Mouse (Mus musculus): ENCODE results near the gene Zfp143. TPM values are rescaled to one million over a fixed set of nuclear protein-coding genes. Genes with fewer than 3 reads are reported as not detected.
A peak's percentile ranks its signal among the peaks of the same experiment; 100 is the strongest.

Gene Zfp143
- total and polyA plus RNA-seq, 3 experiments = 13.9 to 15.7 TPM; not detected in 1

- TF ChIP-seq TCF12 (IDR thresholded peaks at IDR 0.05; ENCODE audit: low read depth, low read length) (0 out of 2 replicates have a peak, but pooled peaks have one; percentile 31), NELFE (IDR thresholded peaks at IDR 0.05; ENCODE audit: low read depth, low read length) (0 out of 2 replicates have a peak, but pooled peaks have one; percentile 28), MAFK (IDR thresholded peaks at IDR 0.05; ENCODE audit: borderline replicate concordance, low read depth, low read length) (no peak), MAZ (IDR thresholded peaks at IDR 0.05; ENCODE audit: low read depth, low read length) (peak; percentile 7; the same call in 1 of the 2 replicates), BHLHE40 (IDR thresholded peaks at IDR 0.05; ENCODE audit: borderline replicate concordance, low read depth, low read length) (no peak), SMC3 (IDR thresholded peaks at IDR 0.05; ENCODE audit: low read depth, low read length) (no peak), MAX (IDR thresholded peaks at IDR 0.05; ENCODE audit: low read length) (peak; percentile 41; the same call in 1 of the 2 replicates), UBTF (IDR thresholded peaks at IDR 0.05; ENCODE audit: borderline replicate concordance, insufficient read depth, low read depth, low read length) (no peak), POLR2A (IDR thresholded peaks at IDR 0.05; ENCODE audit: control insufficient read depth in 1 of 2, insufficient read depth in 1 of 2, low read depth in 1 of 2, low read length in 2 of 2, poor library complexity in 1 of 2) (no peak), TBP (IDR thresholded peaks at IDR 0.05; ENCODE audit: low read depth, low read length) (no peak), GATA1 (IDR thresholded peaks at IDR 0.05; ENCODE audit: low read depth, low read length) (no peak)
Observed at GRCm38 (mm10) chr7:110108967-110109610, 48.1 kb downstream of the Zfp143 start (continued).

GRCm38 (mm10) chr7:110110061-110110656 is 49.1 kb downstream of the Zfp143 start:
- Histone ChIP-seq H3K4me1 (ENCODE audit: control insufficient read depth in 1 of 2, insufficient read depth in 2 of 2, low read length in 2 of 2) (peaks cover 6 to 21% of the 10 kb centered on the region in 2 experiments), H3K36me3 (ENCODE audit: control insufficient read depth in 1 of 2, insufficient read depth in 2 of 2, low read length in 2 of 2) (peaks cover 0 to 7% of the 10 kb centered on the region in 2 experiments; a peak in 2 of 4 replicates), H3K79me2 (ENCODE audit: control insufficient read depth, insufficient read depth, low read length, poor library complexity) (no peaks in the 10 kb centered on the region), H3K27me3 (ENCODE audit: control insufficient read depth in 1 of 2, insufficient read depth in 2 of 2, low read length in 2 of 2) (no peaks in the 10 kb centered on the region), H3K27ac (ENCODE audit: control insufficient read depth, low read depth, low read length) (peak overlapping the region; percentile 26; the same call in 1 of the 2 replicates), H3K9me3 (replicated peaks; ENCODE audit: insufficient read depth, low read length) (no peaks in the 10 kb centered on the region), H3K9ac (ENCODE audit: control insufficient read depth, low read depth, low read length, poor library complexity, severe bottlenecking) (peak overlapping the region; percentile 58), H3K4me3 (ENCODE audit: control insufficient read depth in 1 of 2, insufficient read depth in 1 of 2, low read depth in 2 of 2, low read length in 2 of 2) (peak overlapping the region; percentile 60 to 75)
- TF ChIP-seq MAFK (IDR thresholded peaks at IDR 0.05; ENCODE audit: borderline replicate concordance, low read depth, low read length) (no peak), ELF1 (IDR thresholded peaks at IDR 0.05; ENCODE audit: low read depth, low read length) (peak; percentile 55; the same call in 1 of the 2 replicates), RCOR1 (IDR thresholded peaks at IDR 0.05; ENCODE audit: low read depth, low read length) (no peak), GATA1 (IDR thresholded peaks at IDR 0.05; ENCODE audit: low read depth, low read length) (peak; percentile 67; the same call in 1 of the 2 replicates), ETS1 (IDR thresholded peaks at IDR 0.05; ENCODE audit: low read depth, low read length) (peak; percentile 29; the same call in 1 of the 2 replicates), GABPA (IDR thresholded peaks at IDR 0.05; ENCODE audit: low read depth, low read length) (no peak), KAT2A (conservative IDR thresholded peaks at IDR 0.05; ENCODE audit: low read depth, low read length) (no peak), MAX (IDR thresholded peaks at IDR 0.05; ENCODE audit: low read length) (no peak), MXI1 (IDR thresholded peaks at IDR 0.05; ENCODE audit: low read depth, low read length) (peak; percentile 43; the same call in 1 of the 2 replicates), SIN3A (IDR thresholded peaks at IDR 0.05; ENCODE audit: low read length) (peak; percentile 43; the same call in 1 of the 2 replicates), POLR2A (IDR thresholded peaks at IDR 0.05; ENCODE audit: control insufficient read depth in 1 of 2, insufficient read depth in 1 of 2, low read depth in 1 of 2, low read length in 2 of 2, poor library complexity in 1 of 2) (0 out of 4 replicates have a peak, but pooled peaks of 1 of the 2 experiments have one; percentile 22), TAL1 (IDR thresholded peaks at IDR 0.05; ENCODE audit: low read length) (peak; percentile 21; the same call in 1 of the 2 replicates), MYC (IDR thresholded peaks at IDR 0.05; ENCODE audit: low read depth, low read length) (peak; percentile 61), TBP (IDR thresholded peaks at IDR 0.05; ENCODE audit: low read depth, low read length) (peak; percentile 58; the same call in 1 of the 2 replicates)
- DNase-seq (ENCODE audit: low read depth, low spot score) = peak; percentile 79
